Mouse (Mus musculus): Measurements from ENCODE around the gene Ier5.

Gene Ier5

DNA sequence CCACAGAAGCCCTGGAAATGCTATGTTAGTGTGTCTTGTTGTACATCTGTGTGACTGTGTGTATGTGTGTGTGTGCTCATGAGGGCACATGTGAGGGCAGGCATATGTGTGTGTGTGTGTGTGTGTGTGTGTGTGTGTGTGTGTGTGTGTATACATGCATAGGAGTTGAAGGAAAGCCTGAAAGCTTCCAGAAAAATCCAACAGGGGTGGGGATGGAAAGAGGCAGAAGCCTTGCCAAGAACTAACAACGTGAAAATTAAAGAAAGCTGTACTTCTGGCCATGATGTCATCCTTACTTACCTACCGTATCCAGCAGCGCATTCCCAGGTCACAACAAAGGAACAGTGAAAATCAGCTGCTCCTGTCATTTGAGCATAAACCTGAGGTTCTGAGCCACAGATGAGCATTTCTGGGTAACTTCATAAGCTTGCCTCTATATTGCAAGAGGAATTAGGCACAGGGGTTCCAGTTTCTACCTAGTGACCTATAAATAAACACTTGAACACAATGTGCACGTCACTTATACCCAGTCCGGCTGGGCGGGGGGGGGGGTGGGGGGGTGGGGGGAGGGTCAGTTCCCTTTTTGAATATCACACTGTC, 45.0 kb downstream of the Ier5 start:
- no peak for DNase-seq (ENCODE audit: low read depth, low spot score)

DNA sequence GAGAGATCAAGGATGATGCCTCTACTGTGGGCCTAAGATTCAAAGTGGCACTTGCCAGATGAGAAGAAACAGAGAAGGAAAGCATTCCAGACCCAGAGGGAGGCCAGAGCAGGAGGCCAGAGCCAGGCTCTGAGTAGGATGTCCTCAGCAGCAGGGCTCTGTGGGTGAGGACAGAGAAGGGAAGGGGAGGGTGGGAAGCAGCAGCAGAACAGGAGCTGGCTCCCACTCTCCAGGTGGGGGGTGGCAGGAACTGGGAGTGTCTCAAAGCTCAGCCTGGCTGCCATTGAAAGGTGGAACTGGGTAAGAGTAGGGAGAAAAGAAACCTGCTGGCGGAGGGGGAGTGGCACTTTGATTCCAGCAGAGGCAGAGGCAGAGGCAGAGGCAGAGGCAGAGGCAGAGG, 46.1 kb downstream of the Ier5 start:
- DNase-seq (ENCODE audit: low read depth, low spot score), result no peak

DNA sequence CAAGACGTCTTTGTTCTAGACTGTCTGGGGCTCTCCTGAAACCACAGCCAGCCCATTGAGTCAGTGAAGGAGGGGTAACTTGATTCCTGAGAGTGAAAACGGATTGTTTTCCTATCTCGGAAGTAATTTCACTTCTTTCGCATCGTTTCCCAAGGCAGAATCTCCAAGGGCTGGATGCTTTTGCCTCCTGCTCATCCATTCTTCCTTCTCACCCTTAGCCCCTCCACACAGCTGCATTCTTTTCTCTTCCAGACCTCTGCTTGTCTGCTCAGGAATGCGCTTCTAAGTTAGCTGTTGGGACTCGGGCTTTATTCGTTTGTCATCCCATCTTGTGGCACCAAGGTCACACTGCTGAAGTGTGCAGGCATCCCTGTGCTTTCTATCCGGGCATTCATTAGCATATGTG, 46.7 kb downstream of the Ier5 start:
- no peak for DNase-seq (ENCODE audit: low read depth, low spot score)

DNA sequence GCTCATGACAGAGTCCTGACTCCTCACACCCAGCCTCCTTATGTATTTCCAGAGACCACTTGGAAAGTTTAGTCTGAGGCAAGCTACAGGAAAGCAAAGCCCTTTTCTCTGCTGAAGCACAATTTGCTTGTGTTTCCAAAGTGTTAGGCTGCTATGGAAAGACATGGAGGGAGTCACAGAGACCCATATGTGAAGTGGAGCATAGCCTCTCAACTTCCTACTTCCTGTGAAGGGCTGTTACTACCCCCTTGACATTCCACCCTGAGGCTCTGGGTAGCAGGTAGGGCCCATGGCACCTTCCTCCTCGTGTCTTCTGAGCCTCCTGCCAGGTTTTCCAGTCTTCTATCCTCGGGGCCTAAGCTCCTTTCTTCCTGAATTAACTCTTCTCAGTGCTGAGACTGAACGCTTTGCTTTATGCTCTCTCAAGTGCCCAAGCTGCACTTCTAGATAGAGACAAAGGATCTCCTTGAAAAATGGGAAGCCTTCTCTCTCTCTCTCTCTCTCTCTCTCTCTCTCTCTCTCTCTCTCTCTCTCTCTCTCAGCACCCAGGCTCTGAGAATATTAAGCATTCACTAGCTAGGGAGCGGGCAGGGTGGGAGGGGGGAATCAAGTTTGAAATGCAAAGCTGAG, 47.2 kb downstream of the Ier5 start:
- no peak for DNase-seq (ENCODE audit: low read depth, low spot score)

DNA sequence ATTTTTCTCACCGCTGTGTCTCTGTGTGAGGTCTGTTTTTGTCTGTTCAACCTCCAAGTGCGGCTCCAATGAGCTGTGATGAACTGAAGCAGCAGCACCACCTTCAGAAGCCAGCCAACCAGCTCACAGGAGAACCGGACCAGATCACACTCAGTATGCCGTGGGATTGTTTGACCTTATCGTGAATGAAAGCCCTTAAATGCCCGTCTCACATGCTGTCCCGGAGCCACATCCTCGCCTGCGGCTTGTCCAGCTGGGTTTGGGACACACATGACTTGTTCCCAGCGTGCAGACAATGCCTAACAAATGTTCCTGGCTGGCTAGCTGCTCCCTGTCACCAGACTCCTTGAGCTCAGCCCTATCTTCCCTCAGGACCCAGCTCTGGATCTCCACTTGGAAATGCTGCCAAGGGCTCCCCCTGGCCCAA, 47.7 kb downstream of the Ier5 start:
- no peak for DNase-seq (ENCODE audit: low read depth, low spot score)

DNA sequence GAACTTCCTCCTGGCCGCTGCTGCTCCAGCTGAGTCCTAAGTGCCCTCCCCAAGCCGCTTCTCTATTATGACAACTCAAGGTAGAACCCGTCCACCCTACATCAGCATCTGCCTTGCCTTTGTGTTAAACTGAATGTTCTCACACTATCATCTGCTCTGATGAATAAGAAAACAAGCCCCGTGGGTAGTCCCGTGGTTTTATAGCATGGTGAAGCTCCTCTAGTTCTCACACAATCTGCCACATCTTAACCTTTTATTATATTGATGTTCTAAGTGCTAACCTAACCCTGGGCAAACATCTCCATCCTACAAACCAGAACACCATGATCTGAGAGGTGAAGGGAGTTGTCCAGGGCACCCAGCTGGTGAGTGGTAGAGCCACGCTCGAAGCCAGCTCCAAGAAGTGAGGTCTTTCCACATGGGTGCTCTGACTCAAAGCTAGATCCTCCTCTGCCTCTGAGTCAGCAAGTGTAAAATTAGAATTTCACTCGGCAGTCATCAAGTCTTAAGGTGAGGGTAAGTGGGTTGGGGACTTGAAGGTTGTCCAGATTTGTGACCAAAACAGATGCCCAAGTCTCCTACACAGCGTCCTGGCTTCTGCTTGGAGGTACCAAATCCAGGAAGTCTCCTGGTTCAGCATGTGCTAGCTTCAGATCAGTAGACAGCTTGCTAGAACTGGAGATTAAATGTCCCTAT, 48.4 kb downstream of the Ier5 start:
- peak; percentile 95 for DNase-seq (ENCODE audit: low read depth, low spot score)

DNA sequence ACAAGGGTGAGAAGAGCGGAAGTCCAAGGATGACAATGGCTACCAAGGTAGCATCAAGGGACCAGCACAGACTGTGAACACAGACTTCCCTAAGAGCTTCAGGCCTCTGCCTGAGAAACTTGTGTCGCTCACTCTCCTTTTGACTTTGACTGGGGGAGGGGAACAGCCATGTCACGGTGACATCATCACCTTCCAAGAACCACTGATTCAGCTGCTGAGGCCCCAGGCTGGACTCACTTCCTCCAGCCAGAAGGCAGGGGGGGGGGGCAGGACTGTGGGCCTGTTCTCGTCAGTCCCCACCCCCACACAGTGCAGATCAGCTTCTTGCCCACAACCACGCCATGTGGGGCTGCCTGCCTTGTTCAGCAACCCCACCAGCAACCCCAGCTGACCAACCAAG, 49.3 kb downstream of the Ier5 start:
- no peak for DNase-seq (ENCODE audit: low read depth, low spot score)

DNA sequence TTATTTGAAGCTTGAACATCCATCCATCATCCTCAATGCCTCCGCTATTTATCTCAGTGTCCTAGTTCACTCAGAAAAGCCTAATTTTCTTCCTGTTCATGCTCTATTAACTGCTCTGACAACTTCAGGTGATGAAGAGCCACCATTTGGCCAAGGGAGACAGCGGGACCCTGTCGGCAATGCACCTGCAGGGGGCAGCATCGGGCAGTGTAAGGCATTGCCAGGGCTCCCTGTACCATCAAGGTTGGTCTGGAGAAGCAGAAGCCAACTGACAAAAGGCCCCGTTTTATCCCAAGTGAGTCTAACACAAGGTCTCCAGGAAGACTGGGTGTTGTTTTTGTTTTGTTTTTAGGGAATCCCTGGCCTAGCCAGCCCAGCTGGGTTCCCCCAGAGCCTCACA, 50.5 kb downstream of the Ier5 start:
- DNase-seq (ENCODE audit: low read depth, low spot score), result no peak
